In genomic region chr11:59569306-59569705, GRCm38 (mm10) we compare ENCODE assay signal across 9 mouse cellular contexts. TPM values are rescaled to one million over a fixed set of nuclear protein-coding genes. Genes with fewer than 3 reads are reported as not detected.
A peak's percentile ranks its signal among the peaks of the same experiment; 100 is the strongest.
DNase-seq lines count a peak whose midpoint lies in the region; ATAC-seq and TF ChIP-seq lines count a peak whose summit lies in the region.
"Had no signal": no experiment of that assay in that cellular context is flagged by ENCODE, and none has a peak within 500 bp of the region (broad histone marks: within the 10 kb centered on the region; RNA-seq: fewer than 3 reads in every experiment).

No protein-coding gene starts in this region.

- H3K4me1 ChIP-seq in kidney, adult 2 months (ENCODE audit: control insufficient read depth, insufficient read depth, low read length) = no peaks in the 10 kb centered on the region
- H3K4me1 ChIP-seq in ES-Bruce4 (ENCODE audit: control insufficient read depth, insufficient read depth, low read length) = no peaks in the 10 kb centered on the region

- TF ChIP-seq POLR2A in kidney, adult 2 months (IDR thresholded peaks at IDR 0.05; ENCODE audit: low read depth, low read length) = no peak
- no peak for TF ChIP-seq POLR2A in ES-Bruce4 (IDR thresholded peaks at IDR 0.05; ENCODE audit: insufficient read depth, low read length)

- TF ChIP-seq CTCF in kidney, adult 2 months (conservative IDR thresholded peaks at IDR 0.05; ENCODE audit: insufficient read depth, insufficient read length, low read depth, low read length) = peak; percentile 67
- peak; percentile 48 for TF ChIP-seq CTCF in ES-Bruce4 (IDR thresholded peaks at IDR 0.05; ENCODE audit: low read depth, low read length)

- no peak overlapping the region for H3K27ac ChIP-seq in kidney, adult 2 months (ENCODE audit: insufficient read depth, low read depth, low read length)
- H3K27ac ChIP-seq in ES-Bruce4 (ENCODE audit: insufficient read depth, low read length) = no peak overlapping the region

- H3K9me3 ChIP-seq in ES-Bruce4 (replicated peaks; ENCODE audit: control insufficient read depth, insufficient read depth, low read length, poor library complexity, severe bottlenecking) = no peaks in the 10 kb centered on the region; the same call in 1 of the 2 replicates

- TF ChIP-seq EP300 in ES-Bruce4 (IDR thresholded peaks at IDR 0.05; ENCODE audit: insufficient read depth, low read depth, low read length) = no peak

- 0 out of 2 replicates have a peak, but pooled peaks have one; percentile 53 for ATAC-seq in erythroblast, adult 5-6 weeks (replicated peaks; ENCODE audit: low FRiP score, poor library complexity, severe bottlenecking)

- no peaks in the 10 kb centered on the region for H3K36me3 ChIP-seq in kidney, adult 2 months (ENCODE audit: control insufficient read depth, insufficient read depth, low read length)
- no peaks in the 10 kb centered on the region for H3K36me3 ChIP-seq in ES-Bruce4 (ENCODE audit: control insufficient read depth, insufficient read depth, low read length, poor library complexity, severe bottlenecking)

- no peaks in the 10 kb centered on the region for H3K27me3 ChIP-seq in kidney, adult 2 months (replicated peaks; ENCODE audit: control insufficient read depth, insufficient read depth, low read length)
- no peaks in the 10 kb centered on the region for H3K27me3 ChIP-seq in ES-Bruce4 (ENCODE audit: control insufficient read depth, insufficient read depth, low read length, poor library complexity, severe bottlenecking)

- WGBS in kidney, adult 2 months = 60% methylated on average over 3 of the region's 3 CpGs

- no peak overlapping the region for H3K9ac ChIP-seq in ES-Bruce4 (ENCODE audit: low read depth, poor library complexity, severe bottlenecking)

- H3K4me3 ChIP-seq in kidney, adult 2 months (ENCODE audit: insufficient read depth, low read depth, low read length) = no peak overlapping the region
- H3K4me3 ChIP-seq in ES-Bruce4 (ENCODE audit: low read depth, low read length) = no peak overlapping the region

- peak; percentile 7 for DNase-seq in kidney, adult 2 months
- DNase-seq in kidney, adult 18-20 months = no peak
- peak; percentile 49 for DNase-seq in 416B (ENCODE audit: low read depth)
- no peak for DNase-seq in ovary, postnatal 14 days (ENCODE audit: low spot score)
- DNase-seq in right cerebral cortex, postnatal 25 days = no peak

RNA-seq across cellular contexts. Expression of gene Olfr222, which starts 6.7 kb away (rescaled TPM):
- not detected in 2 replicates for polyA plus RNA-seq in kidney, adult 2 months (2012; rRNA removed)
- not detected in 2 replicates for polyA plus RNA-seq in ES-Bruce4 (2011; ENCODE audit: insufficient read depth, insufficient read length, low read depth, missing spikeins)
- not detected in 2 replicates for total RNA-seq in erythroblast, adult 5-6 weeks (2015; ENCODE audit: low replicate concordance)
- total RNA-seq in erythroblast, adult 5-6 weeks (2017; ENCODE audit: low replicate concordance) = not detected in 2 replicates
- total RNA-seq: heart, postnatal 25 days had no signal
- polyA plus RNA-seq: liver, embryonic 16.5 days had no signal

RNA-seq across cellular contexts. Expression of gene Olfr223, which starts 23.8 kb away (rescaled TPM):
- polyA plus RNA-seq in kidney, adult 2 months (2012; rRNA removed) = not detected in 2 replicates
- polyA plus RNA-seq in ES-Bruce4 (2011; ENCODE audit: insufficient read depth, insufficient read length, low read depth, missing spikeins) = not detected in 2 replicates
- total RNA-seq in erythroblast, adult 5-6 weeks (2015; ENCODE audit: low replicate concordance) = not detected in 2 replicates
- total RNA-seq in erythroblast, adult 5-6 weeks (2017; ENCODE audit: low replicate concordance) = not detected in 2 replicates
- total RNA-seq: heart, postnatal 25 days had no signal
- polyA plus RNA-seq: liver, embryonic 16.5 days had no signal

RNA-seq across cellular contexts. Expression of gene Nlrp3, which starts 27.9 kb away (rescaled TPM):
- 0.37 and 0.42 TPM in 2 replicates for polyA plus RNA-seq in kidney, adult 2 months (2012; rRNA removed)
- polyA plus RNA-seq in ES-Bruce4 (2011; ENCODE audit: insufficient read depth, insufficient read length, low read depth, missing spikeins) = 0.17 TPM in 1 of 2 replicates, not detected in the other
- 5.9 TPM in 1 of 2 replicates, not detected in the other for total RNA-seq in erythroblast, adult 5-6 weeks (2015; ENCODE audit: low replicate concordance)
- total RNA-seq in erythroblast, adult 5-6 weeks (2017; ENCODE audit: low replicate concordance) = 1.3 and 3.0 TPM in 2 replicates

RNA-seq across cellular contexts. Expression of gene Zkscan17, which starts 42.8 kb away (rescaled TPM):
- 11.0 and 12.7 TPM in 2 replicates for polyA plus RNA-seq in kidney, adult 2 months (2012; rRNA removed)
- 52.5 and 56.8 TPM in 2 replicates for polyA plus RNA-seq in ES-Bruce4 (2011; ENCODE audit: insufficient read depth, insufficient read length, low read depth, missing spikeins)
- total RNA-seq in erythroblast, adult 5-6 weeks (2015; ENCODE audit: low replicate concordance) = 1.3 and 3.5 TPM in 2 replicates
- total RNA-seq in erythroblast, adult 5-6 weeks (2017; ENCODE audit: low replicate concordance) = 2.2 and 2.7 TPM in 2 replicates

Comparison
In these comparisons a context has a peak if more than half of its experiments do, and no peak if none do; other contexts are left out.
1. DNase-seq: peak in kidney, adult 2 months (single experiment) and 416B (single experiment); none in kidney, adult 18-20 months (single experiment), ovary, postnatal 14 days (single experiment) and right cerebral cortex, postnatal 25 days (single experiment).